Mouse (Mus musculus): ENCODE data around the gene Hoxa10.

The Hoxa10 gene

GRCm38 (mm10) chr6:52246916-52247315, 6.3 kb upstream of the Hoxa10 start:
- no peak for DNase-seq (ENCODE audit: inconsistent age in 2 of 2, low spot score in 1 of 2)

GRCm38 (mm10) chr6:52246403-52246803, 5.7 kb upstream of the Hoxa10 start:
- DNase-seq (ENCODE audit: inconsistent age in 2 of 2, low spot score in 1 of 2): no peak

GRCm38 (mm10) chr6:52245757-52246142, 5.1 kb upstream of the Hoxa10 start, which contains the start of gene Hoxa11:
Gene Hoxa11 (minus strand): TSS chr6:52245810.
- no peak for DNase-seq (ENCODE audit: inconsistent age in 2 of 2, low spot score in 1 of 2)

GRCm38 (mm10) chr6:52245040-52245756, 4.5 kb upstream of the Hoxa10 start:
- DNase-seq (ENCODE audit: inconsistent age in 2 of 2, low spot score in 1 of 2): no peak

- no peak for DNase-seq (ENCODE audit: inconsistent age in 2 of 2, low spot score in 1 of 2)
Observed at GRCm38 (mm10) chr6:52244471-52245039, 3.9 kb upstream of the Hoxa10 start.

DNA sequence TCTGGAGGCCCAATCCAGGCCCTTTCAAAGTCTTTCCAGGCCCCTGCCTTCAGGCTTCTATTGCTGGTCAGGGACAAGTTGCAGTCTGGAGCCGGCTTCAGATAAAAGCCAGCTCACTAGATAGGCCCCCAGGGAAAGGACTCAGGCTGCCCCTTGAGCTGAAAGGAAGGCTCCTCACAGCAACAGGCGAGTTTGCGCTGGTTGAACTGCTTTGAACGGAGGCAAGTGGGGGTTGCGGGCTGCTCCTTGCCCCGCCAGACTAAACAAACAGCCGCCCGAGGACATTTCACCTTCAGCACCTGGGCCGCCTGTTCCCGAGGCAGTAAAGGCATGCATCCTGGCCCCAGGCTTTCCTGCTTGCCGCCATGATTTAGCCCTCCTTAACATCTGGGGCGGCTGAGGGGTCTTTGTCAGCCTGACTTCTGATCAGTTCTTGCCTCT, 3.0 kb upstream of the Hoxa10 start:
- no peak for DNase-seq (ENCODE audit: inconsistent age in 2 of 2, low spot score in 1 of 2)

GRCm38 (mm10) chr6:52242801-52243332, 2.2 kb upstream of the Hoxa10 start:
- DNase-seq (ENCODE audit: inconsistent age in 2 of 2, low spot score in 1 of 2): no peak

GRCm38 (mm10) chr6:52241001-52241621, 457 bp upstream of the Hoxa10 start:
- DNase-seq (ENCODE audit: inconsistent age in 2 of 2, low spot score in 1 of 2): no peak

- peak in 1 of 2 experiments; percentile 50 for DNase-seq (ENCODE audit: inconsistent age in 2 of 2, low spot score in 1 of 2)
Observed at GRCm38 (mm10) chr6:52239625-52240388, 847 bp downstream of the Hoxa10 start.

DNA sequence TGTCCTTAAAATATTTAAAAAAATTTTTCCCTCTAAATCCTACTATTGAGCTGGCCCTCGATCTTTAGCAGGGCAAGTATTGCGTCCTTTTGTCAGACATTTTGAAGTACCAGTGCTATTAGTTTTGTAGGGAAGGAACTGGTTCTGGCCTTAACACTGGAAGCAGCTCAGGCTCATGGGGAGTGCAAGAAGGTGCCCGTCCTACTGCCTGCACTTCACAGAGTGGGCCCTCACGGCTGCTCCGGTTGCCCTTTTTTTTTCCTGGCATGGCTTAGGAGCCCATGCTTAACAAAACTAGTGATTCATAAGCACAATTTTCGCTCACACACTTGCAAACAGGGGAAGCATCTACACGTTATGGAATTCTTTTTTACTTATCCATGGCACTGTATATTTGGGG, 1.7 kb downstream of the Hoxa10 start:
- no peak for DNase-seq (ENCODE audit: inconsistent age in 2 of 2, low spot score in 1 of 2)

GRCm38 (mm10) chr6:52238155-52238545, 2.5 kb downstream of the Hoxa10 start:
- no peak for DNase-seq (ENCODE audit: inconsistent age in 2 of 2, low spot score in 1 of 2)

DNA sequence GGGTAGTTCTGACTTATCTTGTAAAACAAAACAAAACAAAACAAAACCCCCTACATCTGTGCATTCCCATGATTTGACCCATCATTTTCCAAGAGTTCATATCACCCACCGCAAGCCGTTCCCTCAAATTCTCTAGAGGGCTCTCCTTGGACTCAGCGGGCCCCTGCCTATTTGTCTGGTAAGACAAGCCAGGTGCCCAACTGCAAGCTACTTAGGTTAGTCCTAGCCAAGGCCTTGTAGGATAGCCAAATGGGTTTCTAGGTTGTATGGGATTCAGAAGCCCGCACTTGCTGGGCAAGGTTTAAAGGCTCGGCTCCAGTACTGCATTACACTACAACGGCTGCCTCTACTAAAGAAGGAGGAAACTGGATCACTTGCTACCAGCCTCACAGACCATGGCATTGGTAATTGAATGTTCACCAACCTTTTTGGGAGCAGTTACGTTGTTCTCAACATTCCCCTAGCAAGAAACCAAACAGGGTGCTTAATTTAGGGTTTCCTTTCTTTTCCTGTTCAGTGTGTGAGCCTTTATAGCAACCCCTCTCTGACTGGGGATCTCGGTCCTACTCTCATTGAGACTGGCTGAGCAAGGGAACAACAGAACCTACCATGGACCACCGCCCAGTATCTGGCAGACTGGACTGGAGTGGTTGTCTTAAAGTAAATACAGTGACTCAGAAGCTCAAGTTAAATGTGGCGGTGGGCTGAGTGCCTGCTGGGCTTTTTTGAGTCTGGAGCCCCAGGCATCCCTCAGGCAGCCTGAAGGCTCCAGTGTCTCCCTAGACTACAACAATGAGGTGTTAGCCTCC, 3.1 kb downstream of the Hoxa10 start:
- no peak for DNase-seq (ENCODE audit: inconsistent age in 2 of 2, low spot score in 1 of 2)

DNA sequence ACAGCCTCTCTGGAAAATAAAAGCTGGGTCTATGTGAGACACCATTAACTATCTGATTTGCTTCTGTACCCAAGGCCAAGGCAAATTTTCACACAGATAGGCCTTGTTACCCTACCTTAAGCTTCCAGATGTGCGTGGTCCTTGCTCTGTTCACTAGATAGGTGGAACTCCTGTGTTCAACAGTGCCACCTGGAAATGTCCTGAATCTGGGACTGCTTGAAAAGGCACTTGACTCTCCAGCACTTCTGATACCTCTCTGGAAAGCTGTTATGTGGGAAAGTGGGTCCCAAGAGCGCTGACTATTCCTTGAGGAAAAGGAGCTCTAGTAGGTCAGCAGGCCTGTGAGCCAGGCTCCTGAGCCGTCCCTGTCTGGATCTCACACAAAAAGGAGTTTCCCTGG, 3.8 kb downstream of the Hoxa10 start:
- DNase-seq (ENCODE audit: inconsistent age in 2 of 2, low spot score in 1 of 2): no peak

DNA sequence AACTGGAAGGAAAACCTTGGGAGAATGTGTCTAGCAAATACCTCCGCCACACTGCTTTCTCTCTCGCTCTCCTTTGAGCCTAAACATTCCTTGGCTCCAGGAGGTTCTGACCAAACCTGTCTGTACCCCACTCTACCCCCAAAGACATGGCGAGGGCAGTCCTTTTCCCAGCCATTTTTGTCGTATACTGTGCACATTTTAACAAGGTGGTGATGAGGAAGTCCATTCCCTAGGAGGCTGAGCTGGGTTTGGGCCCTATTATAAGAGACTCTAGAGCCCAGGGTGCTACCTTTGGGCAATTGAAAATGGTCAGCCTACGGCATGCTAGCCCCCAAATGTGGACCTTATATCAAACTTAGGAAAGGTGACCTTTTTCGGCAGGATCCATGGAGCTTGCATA, 4.8 kb downstream of the Hoxa10 start:
- no peak for DNase-seq (ENCODE audit: inconsistent age in 2 of 2, low spot score in 1 of 2)

GRCm38 (mm10) chr6:52235267-52235666, 5.4 kb downstream of the Hoxa10 start:
- no peak for DNase-seq (ENCODE audit: inconsistent age in 2 of 2, low spot score in 1 of 2)

DNA sequence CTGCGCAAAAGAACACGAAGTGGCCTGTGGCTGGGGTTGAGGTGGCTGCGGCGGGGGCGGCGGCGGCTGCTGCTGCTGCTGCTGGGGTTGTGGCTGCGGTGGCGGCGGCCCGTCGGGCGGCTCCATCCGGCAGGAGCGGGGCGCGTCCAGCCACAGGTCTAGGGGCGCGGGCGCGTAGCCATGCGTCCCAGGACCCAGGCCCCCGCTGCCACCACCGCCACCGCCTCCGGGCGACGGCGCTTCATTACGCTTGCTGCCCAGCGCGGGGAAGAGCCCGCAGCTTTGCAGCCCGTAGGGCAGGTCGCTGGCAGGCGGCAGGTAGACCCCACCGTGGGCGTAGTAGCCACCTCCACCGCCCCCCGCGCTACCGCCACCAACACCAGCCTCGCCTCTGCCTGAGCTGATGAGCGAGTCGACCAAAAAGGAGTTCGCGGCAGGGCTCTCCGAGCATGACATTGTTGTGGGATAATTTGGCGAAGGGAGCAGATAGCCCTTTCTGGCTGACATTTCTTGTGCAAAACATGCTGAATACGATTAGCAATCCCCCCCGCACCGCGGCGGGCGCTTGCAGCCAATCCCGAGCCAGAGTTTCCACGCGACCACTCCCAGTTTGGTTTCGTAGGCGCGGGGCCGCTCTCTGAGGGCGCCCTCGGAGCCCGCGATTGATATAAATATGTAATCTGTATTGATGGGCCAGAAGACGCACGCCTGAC, 6.1 kb downstream of the Hoxa10 start:
- DNase-seq (ENCODE audit: inconsistent age in 2 of 2, low spot score in 1 of 2): no peak

DNA sequence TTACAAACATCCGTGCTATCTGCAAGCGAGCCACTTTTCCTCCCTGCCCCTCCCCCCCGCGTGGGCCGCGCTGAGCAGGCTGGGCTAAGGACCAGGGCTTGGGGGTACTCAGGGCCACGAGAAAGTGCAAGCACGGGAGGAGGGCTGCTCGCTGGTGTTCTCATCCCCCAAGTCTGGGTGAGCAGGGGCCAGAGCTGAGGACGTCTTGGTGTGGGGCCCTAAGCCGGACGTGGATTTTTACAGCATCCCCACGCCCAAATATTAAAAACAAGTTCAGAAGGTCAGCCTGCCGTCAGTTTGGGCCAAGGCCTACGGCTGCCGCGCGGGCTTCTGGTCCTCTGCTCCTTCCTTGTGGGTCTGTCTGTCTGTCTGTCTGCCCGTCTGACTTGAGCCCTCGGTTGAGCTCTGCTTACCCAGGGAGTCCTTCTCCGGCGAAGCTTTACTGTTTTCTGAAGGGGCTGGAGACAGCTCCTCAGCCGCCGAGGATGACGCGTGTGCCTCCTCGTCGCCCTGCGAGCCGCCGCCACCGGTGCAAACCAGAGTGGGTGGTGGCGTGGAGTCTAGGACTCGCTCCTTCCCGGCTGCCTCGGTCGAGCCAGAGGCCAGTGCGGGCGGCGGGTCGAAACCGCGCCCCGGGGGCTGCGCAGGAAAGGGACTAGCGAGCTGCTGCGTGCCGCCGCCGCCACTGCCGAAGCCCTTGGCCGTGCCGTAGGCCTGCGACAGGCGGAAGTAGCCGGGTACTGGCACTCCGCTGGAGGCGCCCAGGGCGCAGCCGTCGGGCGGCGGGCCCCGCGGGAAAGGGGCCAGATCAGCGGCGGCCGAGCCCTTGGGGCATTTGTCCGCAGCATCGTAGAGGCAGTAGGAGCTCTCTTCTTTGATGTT, 6.9 kb downstream of the Hoxa10 start:
- no peak for DNase-seq (ENCODE audit: inconsistent age in 2 of 2, low spot score in 1 of 2)

GRCm38 (mm10) chr6:52232984-52233545, 7.6 kb downstream of the Hoxa10 start:
- DNase-seq (ENCODE audit: inconsistent age in 2 of 2, low spot score in 1 of 2): no peak

DNA sequence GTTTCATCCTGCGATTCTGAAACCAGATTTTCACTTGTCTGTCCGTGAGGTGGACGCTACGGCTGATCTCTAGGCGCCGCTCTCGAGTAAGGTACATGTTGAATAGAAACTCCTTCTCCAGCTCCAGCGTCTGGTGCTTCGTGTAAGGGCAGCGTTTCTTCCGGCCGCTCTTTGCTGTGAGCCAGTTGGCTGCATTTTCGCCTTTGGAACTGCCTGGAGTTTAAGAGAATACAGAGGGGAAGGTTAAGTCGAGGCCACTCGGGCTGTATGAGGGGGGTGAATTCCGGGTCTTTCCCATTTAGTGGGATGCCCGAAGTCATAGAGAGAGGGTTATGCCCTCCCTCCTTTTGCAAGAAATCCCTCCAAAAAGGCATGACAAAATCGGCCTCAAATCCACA, 8.1 kb downstream of the Hoxa10 start:
- DNase-seq (ENCODE audit: inconsistent age in 2 of 2, low spot score in 1 of 2): peak in 1 of 2 experiments; percentile 60
